Mouse (Mus musculus) heart, postnatal 0 days (tissue): ENCODE measurements around the gene Cd34. TPM values are rescaled to one million over a fixed set of nuclear protein-coding genes. Genes with fewer than 3 reads are reported as not detected.

Experiments
- ATAC-seq: fragments of 200-750 bp; cut with Nextera tagmentation; 2 replicates; pipeline ENCODE4 v1.8.0; 2017; ENCODE audit warnings: low read depth, moderate number of reproducible peaks, moderate library complexity; ENCODE audit not compliant: insufficient read depth
- DNase-seq: peaks from one replicate; pipeline ENCODE4 v3.0.0-alpha.2; 2016; ENCODE audit warnings: low spot score
- H3K27ac ChIP-seq: fragments of 300-500 bp; sonication (generic); 2 replicates; pipeline ENCODE4 v1.5.1; 2014; ENCODE audit warnings: low read depth, mild to moderate bottlenecking
- H3K27me3 ChIP-seq: fragments of 300-500 bp; sonication (generic); 2 replicates; pipeline ENCODE4 v1.6.1; 2014; ENCODE audit warnings: low read length, mixed read lengths; ENCODE audit not compliant: control insufficient read depth, insufficient read depth
- H3K36me3 ChIP-seq: fragments of 300-500 bp; sonication (generic); replicated peaks from 2 replicates; pipeline ENCODE4 v1.6.1; 2014; ENCODE audit warnings: low read length, mixed read lengths; ENCODE audit not compliant: control insufficient read depth, insufficient read depth
- H3K4me1 ChIP-seq: fragments of 300-500 bp; sonication (generic); 2 replicates; pipeline ENCODE4 v1.6.1; 2014; ENCODE audit warnings: antibody characterized with exemption; ENCODE audit not compliant: control insufficient read depth, insufficient read depth
- H3K4me2 ChIP-seq: fragments of 300-500 bp; sonication (generic); 2 replicates; pipeline ENCODE4 v1.6.1; 2014; ENCODE audit warnings: low read depth, mild to moderate bottlenecking, low read length, moderate library complexity
- H3K4me3 ChIP-seq: fragments of 300-500 bp; sonication (generic); 2 replicates; pipeline ENCODE4 v1.5.1; 2014; ENCODE audit warnings: low read depth, low read length
- H3K9ac ChIP-seq: fragments of 300-500 bp; sonication (generic); replicated peaks from 2 replicates; pipeline ENCODE4 v1.6.1; 2014; ENCODE audit warnings: low read depth, low read length, mixed read lengths
- H3K9me3 ChIP-seq: fragments of 300-500 bp; sonication (generic); replicated peaks from 2 replicates; pipeline ENCODE4 v1.6.1; 2016; ENCODE audit warnings: low read length; ENCODE audit not compliant: control insufficient read depth
- CTCF ChIP-seq: IDR thresholded peaks from 2 replicates; pipeline ENCODE4 v1.5.1; 2016; ENCODE audit warnings: antibody characterized with exemption, control low read depth, low read depth
- EP300 ChIP-seq: IDR thresholded peaks from 2 replicates; pipeline ENCODE4 v1.6.1; 2016; ENCODE audit warnings: antibody characterized with exemption, low read depth
- WGBS: fragments of 180-500 bp; shearing (Covaris S2); extraction: QIAGEN DNeasy Blood & Tissue Kit; methylation state at CpG from one replicate; pipeline ENCODE4 v1.1.7; 2014; 5-methylcytosine and 5-hydroxymethylcytosine counted together
- polyA plus RNA-seq: library from polyadenylated mRNA; unstranded; fragments of >200 nt; fragmentation: Nextera tagmentation; extraction: Ambion mirVana; gene quantifications from 2 replicates; pipeline ENCODE4 v1.2.1, GENCODE M21; 2015
- total RNA-seq: library from RNA; depleted of rRNA; stranded (reverse); fragments of >200 nt; gene quantifications from 2 replicates; pipeline ENCODE4 v1.2.3, GENCODE M21; 2014; ENCODE audit warnings: low replicate concordance; rRNA removed

The Cd34 gene
- 173 and 187 TPM in 2 replicates for total RNA-seq
- polyA plus RNA-seq, result 116 and 128 TPM in 2 replicates

- peaks cover 8% of the 10 kb centered on the region; the same call in 1 of the 2 replicates for H3K27me3 ChIP-seq
- no peaks in the 10 kb centered on the region for H3K9me3 ChIP-seq
- H3K4me3 ChIP-seq, result peak within 1 kb of the TSS; percentile 54
- no peaks in the 10 kb centered on the region for H3K4me1 ChIP-seq
- peak within 1 kb of the TSS; percentile 77 for H3K27ac ChIP-seq
- DNase-seq (peak; percentile 61), ATAC-seq (peak; percentile 92)
- TF ChIP-seq EP300 (no peak), CTCF (no peak)
- H3K4me2 ChIP-seq, result peak within 1 kb of the TSS; percentile 58
- no peaks in the 10 kb centered on the region for H3K36me3 ChIP-seq
- H3K9ac ChIP-seq, result peak within 1 kb of the TSS; percentile 69
- WGBS, result under 1% methylated on average over 26 of the region's 26 CpGs
Observed at GRCm38 (mm10) chr1:194938715-194939114, at the start of gene Cd34. Cd34 (plus strand) TSS chr1:194938819.

- Histone ChIP-seq H3K4me1 (no peaks in the 10 kb centered on the region), H3K4me3 (no peak overlapping the region), H3K9me3 (no peaks in the 10 kb centered on the region), H3K36me3 (no peaks in the 10 kb centered on the region), H3K9ac (no peak overlapping the region), H3K4me2 (no peak overlapping the region), H3K27ac (no peak overlapping the region), H3K27me3 (no peaks in the 10 kb centered on the region)
- WGBS, result 37% methylated on average over 1 of the region's 1 CpGs
- no peak for TF ChIP-seq CTCF
- no peak for TF ChIP-seq EP300
- DNase-seq, result no peak
- no peak for ATAC-seq
Observed at GRCm38 (mm10) chr1:194894513-194894912, 44.1 kb upstream of the Cd34 start.

GRCm38 (mm10) chr1:194895287-194895686 is 43.3 kb upstream of the Cd34 start:
- TF ChIP-seq CTCF, result no peak
- no peak for TF ChIP-seq EP300
- no peak overlapping the region for H3K27ac ChIP-seq
- H3K36me3 ChIP-seq, result no peaks in the 10 kb centered on the region
- H3K4me3 ChIP-seq, result no peak overlapping the region
- no peaks in the 10 kb centered on the region for H3K27me3 ChIP-seq
- no peak overlapping the region for H3K9ac ChIP-seq
- DNase-seq, result peak; percentile 45
- no peak for ATAC-seq
- H3K9me3 ChIP-seq, result no peaks in the 10 kb centered on the region
- no peak overlapping the region for H3K4me2 ChIP-seq
- WGBS, result 56% methylated on average over 3 of the region's 3 CpGs
- H3K4me1 ChIP-seq, result no peaks in the 10 kb centered on the region

GRCm38 (mm10) chr1:194901075-194901474 is 37.5 kb upstream of the Cd34 start:
- DNase-seq (no peak), ATAC-seq (no peak)
- Histone ChIP-seq H3K4me3 (no peak overlapping the region), H3K4me2 (no peak overlapping the region), H3K27me3 (no peaks in the 10 kb centered on the region), H3K27ac (no peak overlapping the region), H3K4me1 (no peaks in the 10 kb centered on the region), H3K9ac (no peak overlapping the region), H3K36me3 (no peaks in the 10 kb centered on the region), H3K9me3 (no peaks in the 10 kb centered on the region)
- TF ChIP-seq CTCF (no peak), EP300 (no peak)

- no peak for ATAC-seq
- H3K9ac ChIP-seq, result no peak overlapping the region
- H3K27me3 ChIP-seq, result no peaks in the 10 kb centered on the region
- 46% methylated on average over 1 of the region's 1 CpGs for WGBS
- DNase-seq, result no peak
- TF ChIP-seq EP300 (no peak), CTCF (no peak)
- H3K9me3 ChIP-seq, result no peaks in the 10 kb centered on the region
- no peaks in the 10 kb centered on the region for H3K36me3 ChIP-seq
- no peak overlapping the region for H3K27ac ChIP-seq
- no peaks in the 10 kb centered on the region for H3K4me1 ChIP-seq
- no peak overlapping the region for H3K4me3 ChIP-seq
- H3K4me2 ChIP-seq, result no peak overlapping the region
Observed at GRCm38 (mm10) chr1:194901826-194902225, 36.8 kb upstream of the Cd34 start.

- no peak for TF ChIP-seq CTCF
- TF ChIP-seq EP300, result no peak
- Histone ChIP-seq H3K4me3 (no peak overlapping the region), H3K27ac (no peak overlapping the region), H3K9me3 (no peaks in the 10 kb centered on the region), H3K27me3 (no peaks in the 10 kb centered on the region), H3K36me3 (no peaks in the 10 kb centered on the region), H3K4me1 (no peaks in the 10 kb centered on the region), H3K4me2 (no peak overlapping the region), H3K9ac (no peak overlapping the region)
- no peak for ATAC-seq
- DNase-seq, result no peak
Observed at GRCm38 (mm10) chr1:194908956-194909355, 29.7 kb upstream of the Cd34 start.
